Mouse (Mus musculus) hindbrain, postnatal 0 days (tissue): ENCODE data around the gene Ddr1. TPM values are rescaled to one million over a fixed set of nuclear protein-coding genes. Genes with fewer than 3 reads are reported as not detected.
A peak's percentile ranks its signal among the peaks of the same experiment; 100 is the strongest.

Source experiments
- ATAC-seq: fragments of 200-750 bp; cut with Nextera tagmentation; 2 replicates; pipeline ENCODE4 v1.8.0; 2017; ENCODE audit warnings: mild to moderate bottlenecking, moderate TSS enrichment, moderate library complexity
- DNase-seq: peaks from one replicate; pipeline ENCODE4 v3.0.0-alpha.2; 2015; ENCODE audit warnings: low spot score
- H3K27ac ChIP-seq: fragments of 300-500 bp; sonication (generic); 2 replicates; pipeline ENCODE4 v1.5.1; 2014; ENCODE audit warnings: mild to moderate bottlenecking
- H3K27me3 ChIP-seq: fragments of 300-500 bp; sonication (generic); 2 replicates; pipeline ENCODE4 v1.6.1; 2014; ENCODE audit warnings: low read length, mixed read lengths; ENCODE audit not compliant: insufficient read depth
- H3K36me3 ChIP-seq: fragments of 300-500 bp; sonication (generic); 2 replicates; pipeline ENCODE4 v1.6.1; 2014; ENCODE audit warnings: low read length, mixed read lengths; ENCODE audit not compliant: insufficient read depth
- H3K4me1 ChIP-seq: fragments of 300-500 bp; sonication (generic); 2 replicates; pipeline ENCODE4 v1.6.1; 2014; ENCODE audit warnings: antibody characterized with exemption, low read length, mixed read lengths; ENCODE audit not compliant: insufficient read depth
- H3K4me2 ChIP-seq: fragments of 300-500 bp; sonication (generic); 2 replicates; pipeline ENCODE4 v1.6.1; 2014; ENCODE audit warnings: low read depth, mild to moderate bottlenecking, low read length, moderate library complexity, mixed read lengths
- H3K4me3 ChIP-seq: fragments of 300-500 bp; sonication (generic); 2 replicates; pipeline ENCODE4 v1.5.1; 2014; ENCODE audit warnings: low read length
- H3K9ac ChIP-seq: fragments of 300-500 bp; sonication (generic); replicated peaks from 2 replicates; pipeline ENCODE4 v1.6.1; 2014; ENCODE audit warnings: mild to moderate bottlenecking, low read length, moderate library complexity, mixed read lengths
- H3K9me3 ChIP-seq: fragments of 300-500 bp; sonication (generic); 2 replicates; pipeline ENCODE4 v1.6.1; 2016; ENCODE audit warnings: low read length, mixed read lengths
- CTCF ChIP-seq: IDR thresholded peaks from 2 replicates; pipeline ENCODE4 v1.5.1; 2016; ENCODE audit warnings: antibody characterized with exemption, control low read depth, low read depth
- WGBS: fragments of 180-500 bp; shearing (Covaris S2); extraction: QIAGEN DNeasy Blood & Tissue Kit; methylation state at CpG from one replicate; pipeline ENCODE4 v1.1.7; 2014; 5-methylcytosine and 5-hydroxymethylcytosine counted together
- polyA plus RNA-seq: library from polyadenylated mRNA; unstranded; fragments of >200 nt; fragmentation: Nextera tagmentation; extraction: Ambion mirVana; gene quantifications from 2 replicates; pipeline ENCODE4 v1.2.1, GENCODE M21; 2015
- total RNA-seq: library from RNA; depleted of rRNA; stranded (reverse); fragments of >200 nt; gene quantifications from 2 replicates; pipeline ENCODE4 v1.2.3, GENCODE M21; 2014

Ddr1 gene
- total and polyA plus RNA-seq, 2 experiments from 2014 or later = 63.3 to 139 TPM

DNA sequence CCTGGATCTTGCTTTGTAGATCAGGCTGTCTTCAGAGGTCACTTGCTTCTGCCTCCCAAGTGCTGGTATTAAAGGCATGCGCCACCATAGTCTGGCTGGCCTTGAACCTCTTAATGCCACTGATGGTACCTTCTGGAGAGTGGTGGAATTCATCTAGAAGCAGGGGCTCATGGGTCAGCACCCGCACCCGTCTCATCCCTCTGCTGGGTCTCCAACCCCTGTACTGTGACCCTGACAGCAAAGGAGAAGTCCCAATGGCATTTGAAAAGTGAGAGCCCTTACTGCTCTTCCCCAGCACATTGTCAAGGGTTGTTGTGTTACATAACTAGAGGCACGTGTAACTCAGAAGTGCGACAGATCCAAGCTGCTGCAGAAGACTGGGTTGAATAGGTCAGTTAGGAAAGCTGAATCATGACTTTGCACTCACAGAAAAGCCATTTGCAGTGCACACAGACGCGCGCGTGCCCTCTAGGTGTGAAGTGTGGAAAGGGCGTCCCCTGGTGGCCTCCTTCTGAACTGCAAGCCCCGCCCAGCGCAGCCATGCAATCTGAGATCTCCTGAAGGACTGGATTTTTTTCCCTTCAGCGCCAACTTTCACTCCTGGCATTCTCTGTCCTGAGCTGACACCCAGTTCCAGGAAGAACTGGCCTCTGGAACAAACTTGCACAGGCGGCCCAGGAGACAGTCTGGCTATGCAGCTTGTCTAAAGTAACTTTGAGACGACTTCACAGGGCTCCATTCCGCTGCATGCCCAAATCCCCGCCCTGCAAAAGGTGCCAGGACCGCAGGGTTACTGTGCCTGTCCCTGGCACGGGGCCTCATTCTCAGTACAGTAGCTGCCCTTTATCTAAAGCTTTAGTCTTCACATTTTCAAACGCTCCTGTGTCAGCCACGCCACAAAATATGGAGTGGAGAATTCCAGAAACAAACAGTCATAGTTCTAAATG, 21.1 kb upstream of the Ddr1 start:
- H3K27me3 ChIP-seq = no peaks in the 10 kb centered on the region
- WGBS = 24% methylated on average over 21 of the region's 21 CpGs
- H3K9me3 ChIP-seq = no peaks in the 10 kb centered on the region
- H3K9ac ChIP-seq = no peak overlapping the region
- H3K4me3 ChIP-seq = no peak overlapping the region
- peak overlapping the region; percentile 32 for H3K4me2 ChIP-seq
- no peaks in the 10 kb centered on the region for H3K4me1 ChIP-seq
- ATAC-seq (peak; percentile 80), DNase-seq (peak; percentile 93)
- no peaks in the 10 kb centered on the region for H3K36me3 ChIP-seq
- no peak overlapping the region for H3K27ac ChIP-seq
- peak; percentile 100 for TF ChIP-seq CTCF

DNA sequence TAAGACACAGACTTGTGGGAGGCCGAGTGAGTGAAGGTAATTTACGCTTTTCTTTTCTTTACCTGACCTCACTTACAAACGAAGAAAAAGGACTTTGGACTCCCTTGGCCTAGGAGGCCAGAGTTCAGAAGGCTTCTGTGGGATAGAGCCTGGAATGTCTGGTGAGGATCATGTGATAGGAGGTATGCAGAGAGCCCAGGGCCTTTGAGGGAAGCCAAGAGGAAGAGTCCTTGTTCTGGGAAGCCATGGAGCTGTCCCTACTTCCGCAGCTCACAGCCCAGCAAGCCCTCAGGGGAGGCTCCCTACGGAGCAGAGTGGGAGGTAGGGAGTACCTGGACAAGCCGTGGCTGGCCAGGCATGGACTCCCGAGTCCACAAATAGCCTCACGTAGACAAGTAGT, 17.3 kb upstream of the Ddr1 start:
- Histone ChIP-seq H3K4me1 (0 out of 2 replicates have a peak, but pooled peaks cover 4% of the 10 kb centered on the region), H3K4me2 (no peak overlapping the region), H3K36me3 (no peaks in the 10 kb centered on the region), H3K9ac (no peak overlapping the region), H3K27me3 (no peaks in the 10 kb centered on the region), H3K9me3 (no peaks in the 10 kb centered on the region), H3K4me3 (no peak overlapping the region), H3K27ac (no peak overlapping the region)
- DNase-seq = no peak
- no peak for ATAC-seq
- 65% methylated on average over 8 of the region's 8 CpGs for WGBS
- TF ChIP-seq CTCF = no peak

DNA sequence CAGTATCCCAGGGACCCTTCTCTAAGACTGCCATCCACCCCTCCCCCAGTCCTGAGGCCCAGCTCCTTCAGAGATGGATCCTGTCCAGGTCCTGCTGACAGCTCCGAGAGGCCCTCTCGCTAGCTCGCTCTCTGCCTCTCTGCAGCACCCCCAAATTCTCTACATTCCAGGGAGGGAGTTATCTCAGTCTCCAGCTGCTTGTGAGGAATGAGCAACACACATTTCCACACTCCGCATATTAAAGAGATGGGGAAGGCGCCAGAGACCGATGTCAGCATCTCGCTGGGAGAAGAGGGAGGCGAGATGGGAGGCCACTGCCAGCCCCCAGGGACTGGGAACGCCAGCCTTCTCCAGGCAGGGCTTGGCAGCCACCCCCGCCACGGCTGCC, 15.9 kb upstream of the Ddr1 start:
- H3K4me3 ChIP-seq = no peak overlapping the region
- H3K27me3 ChIP-seq = no peaks in the 10 kb centered on the region
- no peaks in the 10 kb centered on the region for H3K9me3 ChIP-seq
- peak overlapping the region; percentile 26; the same call in 1 of the 2 replicates for H3K27ac ChIP-seq
- TF ChIP-seq CTCF = no peak
- no peaks in the 10 kb centered on the region for H3K36me3 ChIP-seq
- ATAC-seq (peak; percentile 61; the same call in 1 of the 2 replicates), DNase-seq (peak; percentile 43)
- peak overlapping the region; percentile 27; the same call in 1 of the 2 replicates for H3K4me2 ChIP-seq
- 5% methylated on average over 11 of the region's 11 CpGs for WGBS
- peak overlapping the region; percentile 37; the same call in 1 of the 2 replicates for H3K9ac ChIP-seq
- 0 out of 2 replicates have a peak, but pooled peaks cover 4% of the 10 kb centered on the region for H3K4me1 ChIP-seq

DNA sequence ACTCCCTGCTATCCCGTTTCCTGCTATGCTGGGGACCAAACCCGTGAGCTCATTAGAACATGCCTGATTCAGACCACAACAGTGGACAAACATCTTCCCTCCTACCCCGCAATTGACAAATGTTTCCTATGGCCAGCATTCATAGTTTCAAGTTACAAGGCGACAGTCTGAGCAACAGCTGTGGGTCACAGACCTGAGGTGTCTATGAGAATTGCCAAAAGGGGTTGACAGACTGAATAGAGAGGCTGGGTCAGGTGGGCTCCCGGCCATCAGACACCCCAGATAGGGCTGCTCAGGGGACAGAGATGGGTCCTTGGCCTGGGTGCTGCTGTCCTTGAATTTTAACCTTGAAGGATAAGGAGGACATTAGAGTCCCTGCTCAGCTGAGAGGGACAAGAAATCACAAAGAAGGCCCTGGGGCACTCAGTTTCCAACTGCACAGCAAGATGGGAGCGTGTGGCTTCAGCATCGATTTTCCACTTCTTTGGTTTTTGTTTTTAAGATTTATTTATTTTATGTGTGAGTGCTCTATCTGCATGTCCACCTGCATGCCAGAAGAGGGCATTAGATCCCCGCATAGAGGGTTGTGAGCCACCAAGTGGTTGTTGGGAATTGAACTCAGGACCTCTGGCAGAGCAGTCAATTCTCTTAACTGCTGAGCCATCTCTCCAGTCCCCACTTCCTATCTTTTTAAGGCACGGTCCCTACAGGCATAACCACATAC, 15.4 kb upstream of the Ddr1 start:
- no peaks in the 10 kb centered on the region for H3K9me3 ChIP-seq
- no peaks in the 10 kb centered on the region for H3K27me3 ChIP-seq
- no peaks in the 10 kb centered on the region for H3K36me3 ChIP-seq
- peak; percentile 53 for TF ChIP-seq CTCF
- peak overlapping the region; percentile 27; the same call in 1 of the 2 replicates for H3K4me2 ChIP-seq
- no peak for DNase-seq
- peak overlapping the region; percentile 26; the same call in 1 of the 2 replicates for H3K27ac ChIP-seq
- no peak overlapping the region for H3K4me3 ChIP-seq
- 0 out of 2 replicates have a peak, but pooled peaks cover 4% of the 10 kb centered on the region for H3K4me1 ChIP-seq
- WGBS = 56% methylated on average over 9 of the region's 9 CpGs
- H3K9ac ChIP-seq = no peak overlapping the region
- no peak for ATAC-seq

DNA sequence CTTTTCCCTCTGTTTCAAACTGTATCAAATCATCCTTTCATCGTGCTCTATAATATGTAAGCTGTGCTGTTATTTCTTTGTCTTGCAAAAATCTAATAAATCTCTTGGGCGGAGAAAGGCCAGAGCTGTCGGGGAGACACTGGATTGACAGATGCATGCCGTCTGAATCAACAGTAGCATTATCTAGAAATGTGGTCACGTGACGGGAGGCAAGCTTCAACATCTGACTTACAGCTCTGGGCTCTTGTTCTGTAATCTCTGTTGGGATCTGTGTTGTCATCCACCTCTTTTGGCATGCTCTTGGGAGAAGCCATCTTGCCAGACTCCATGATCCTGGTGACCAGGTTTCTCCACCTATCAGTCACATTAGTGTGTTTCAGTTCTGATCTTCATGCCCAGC, 12.7 kb upstream of the Ddr1 start:
- Histone ChIP-seq H3K4me2 (no peak overlapping the region), H3K9me3 (no peaks in the 10 kb centered on the region), H3K4me3 (no peak overlapping the region), H3K27me3 (no peaks in the 10 kb centered on the region), H3K27ac (no peak overlapping the region), H3K4me1 (0 out of 2 replicates have a peak, but pooled peaks cover 4% of the 10 kb centered on the region), H3K36me3 (no peaks in the 10 kb centered on the region), H3K9ac (no peak overlapping the region)
- WGBS = 79% methylated on average over 6 of the region's 6 CpGs
- no peak for TF ChIP-seq CTCF
- ATAC-seq = no peak
- no peak for DNase-seq

DNA sequence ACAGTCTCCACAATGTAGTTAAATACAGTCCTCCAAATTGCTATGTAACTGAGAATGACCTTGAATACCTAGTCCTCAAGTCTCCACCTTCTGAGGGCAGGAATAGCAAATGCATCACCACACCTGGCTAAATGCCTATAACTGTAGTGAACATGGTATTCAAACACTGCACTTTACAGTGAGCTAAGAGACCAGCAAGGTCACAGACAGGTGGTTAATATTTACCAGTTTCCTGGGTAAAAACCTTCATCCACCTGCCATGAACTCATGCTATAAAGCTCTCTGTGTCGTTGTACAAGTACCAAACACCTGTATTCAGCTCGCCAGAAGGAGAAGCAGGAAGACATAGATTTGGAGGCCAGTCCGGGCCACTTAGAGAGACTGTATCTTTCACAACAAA, 11.7 kb upstream of the Ddr1 start:
- H3K4me3 ChIP-seq = no peak overlapping the region
- TF ChIP-seq CTCF = no peak
- no peak overlapping the region for H3K4me2 ChIP-seq
- H3K9ac ChIP-seq = no peak overlapping the region
- ATAC-seq = no peak
- H3K27me3 ChIP-seq = no peaks in the 10 kb centered on the region
- no peaks in the 10 kb centered on the region for H3K36me3 ChIP-seq
- DNase-seq = no peak
- H3K27ac ChIP-seq = no peak overlapping the region
- H3K4me1 ChIP-seq = peaks cover 5% of the 10 kb centered on the region; the same call in 1 of the 2 replicates
- WGBS = 96% methylated on average over 3 of the region's 3 CpGs
- H3K9me3 ChIP-seq = no peaks in the 10 kb centered on the region
